Mouse (Mus musculus) olfactory bulb, adult 2 months (tissue): ENCODE measurements around the gene Eva1c.

Experiments used
- CTCF ChIP-seq: fragments of 200-500 bp; IDR thresholded peaks from 2 replicates; pipeline ENCODE4 v1.5.1; 2012; ENCODE audit warnings: low read depth, mild to moderate bottlenecking, low read length, moderate library complexity; ENCODE audit not compliant: insufficient read depth
- POLR2A ChIP-seq: fragments of 200-500 bp; IDR thresholded peaks from 2 replicates; pipeline ENCODE4 v1.6.1; 2012; ENCODE audit warnings: mild to moderate bottlenecking, low read depth, low read length, moderate library complexity; ENCODE audit not compliant: insufficient read depth

GRCm38 (mm10) chr16:90901364-90901763 is 74.8 kb downstream of the Eva1c start:
- TF ChIP-seq POLR2A (no peak), CTCF (no peak)
